Mouse (Mus musculus): ENCODE measurements around the gene Tmem239.

- TF ChIP-seq TAL1 (IDR thresholded peaks at IDR 0.05; ENCODE audit: low read length), result no peak
- TF ChIP-seq GATA1 (IDR thresholded peaks at IDR 0.05; ENCODE audit: low read length), result no peak
These were observed 8.0 kb downstream of the Tmem239 start for GRCm38 (mm10) chr2:130414094-130414856.

All from erythroblast, embryonic 14.5 days (primary cell).